Mouse (Mus musculus): ENCODE measurements around the gene Gfm1.

- TF ChIP-seq HCFC1 (IDR thresholded peaks at IDR 0.05; ENCODE audit: low read depth, low read length) (no peak), ZC3H11A (IDR thresholded peaks at IDR 0.05; ENCODE audit: low read depth, low read length) (no peak), CTCF (conservative IDR thresholded peaks at IDR 0.05 in 1 of 2, IDR thresholded peaks at IDR 0.05 in 1 of 2; ENCODE audit: low read depth in 2 of 2, low read length in 2 of 2) (peak in 1 of 2 experiments; percentile 35; a peak in 2 of 4 replicates), POLR2A (IDR thresholded peaks at IDR 0.05; ENCODE audit: low read depth, low read length) (no peak), RAD21 (IDR thresholded peaks at IDR 0.05; ENCODE audit: low read depth, low read length) (no peak; the same call in none of the 2 replicates), EP300 (IDR thresholded peaks at IDR 0.05; ENCODE audit: low read length) (no peak), ZNF384 (IDR thresholded peaks at IDR 0.05; ENCODE audit: low read depth, low read length) (no peak), ZMIZ1 (IDR thresholded peaks at IDR 0.05; ENCODE audit: low read depth, low read length) (no peak), MYC (IDR thresholded peaks at IDR 0.05; ENCODE audit: low read depth, low read length) (no peak), JUND (conservative IDR thresholded peaks at IDR 0.05; ENCODE audit: low read depth, low read length) (no peak), IRF4 (IDR thresholded peaks at IDR 0.05; ENCODE audit: low read depth, low read length) (no peak)
These were observed 17.2 kb downstream of the Gfm1 start for GRCm38 (mm10) chr3:67447143-67447542.

Data from CH12.LX (cell line).